Mouse (Mus musculus): ENCODE data around the gene Dusp22. TPM values are rescaled to one million over a fixed set of nuclear protein-coding genes. Genes with fewer than 3 reads are reported as not detected.

The Dusp22 gene
- polyA plus RNA-seq, 1 experiment from 2014 or later = 23.6 TPM

DNA sequence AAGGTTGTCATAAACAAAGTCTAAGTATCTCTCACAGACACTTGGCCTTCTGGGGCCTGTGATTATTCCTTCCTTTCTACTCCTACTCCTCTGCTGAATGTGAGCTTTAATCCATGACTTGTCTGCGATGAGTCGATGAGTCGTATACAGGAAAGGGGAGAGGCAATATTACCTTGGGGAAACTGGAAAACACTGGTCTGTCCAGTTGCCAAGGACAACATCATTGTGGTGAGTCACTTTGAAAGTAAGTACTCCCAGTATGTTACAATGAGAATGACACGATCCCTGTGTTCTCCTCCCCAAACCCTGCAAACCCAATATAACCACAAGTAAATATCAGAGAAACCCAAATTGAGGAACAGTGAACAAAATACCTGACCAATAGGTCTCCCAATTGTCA, 17.7 kb upstream of the Dusp22 start:
- no peak overlapping the region for H3K27ac ChIP-seq (ENCODE audit: low read length)
- WGBS = 73% methylated on average over 4 of the region's 4 CpGs
- no peak for ATAC-seq (ENCODE audit: low read depth)
- H3K4me1 ChIP-seq (replicated peaks; ENCODE audit: control insufficient read depth, insufficient read depth, low read length) = no peaks in the 10 kb centered on the region
- no peak overlapping the region for H3K9ac ChIP-seq (ENCODE audit: low read length)
- no peaks in the 10 kb centered on the region for H3K36me3 ChIP-seq (ENCODE audit: control insufficient read depth, insufficient read depth, low read length)
- H3K4me3 ChIP-seq (ENCODE audit: low read length) = no peak overlapping the region
- H3K9me3 ChIP-seq (ENCODE audit: control insufficient read depth, low read length) = no peaks in the 10 kb centered on the region
- H3K27me3 ChIP-seq (ENCODE audit: control insufficient read depth, insufficient read depth, low read depth, low read length) = no peaks in the 10 kb centered on the region
- no peak overlapping the region for H3K4me2 ChIP-seq (ENCODE audit: low read depth, low read length)

DNA sequence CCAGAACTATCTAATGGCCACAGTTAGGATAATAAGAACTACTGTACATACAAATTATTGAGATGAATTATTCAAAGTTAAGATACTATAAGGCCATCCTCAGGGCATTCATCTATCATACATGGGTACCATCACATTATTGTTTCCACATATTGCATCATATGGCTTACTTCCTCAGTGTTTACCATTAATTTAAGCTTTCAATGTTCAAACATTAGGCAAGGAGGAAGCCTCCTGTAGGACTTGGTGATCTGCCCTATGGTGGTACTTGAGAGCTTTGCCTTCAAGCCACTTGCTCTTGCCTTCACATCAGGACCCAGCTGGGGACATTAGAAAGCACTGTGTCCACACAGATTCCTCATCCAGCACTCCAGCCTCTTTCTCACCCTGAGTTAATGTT, 11.3 kb upstream of the Dusp22 start:
- H3K27me3 ChIP-seq (ENCODE audit: control insufficient read depth, insufficient read depth, low read depth, low read length) = no peaks in the 10 kb centered on the region
- no peaks in the 10 kb centered on the region for H3K4me1 ChIP-seq (replicated peaks; ENCODE audit: control insufficient read depth, insufficient read depth, low read length)
- H3K9me3 ChIP-seq (ENCODE audit: control insufficient read depth, low read length) = no peaks in the 10 kb centered on the region
- ATAC-seq (ENCODE audit: low read depth) = no peak
- H3K4me3 ChIP-seq (ENCODE audit: low read length) = no peak overlapping the region
- H3K4me2 ChIP-seq (ENCODE audit: low read depth, low read length) = no peak overlapping the region
- H3K27ac ChIP-seq (ENCODE audit: low read length) = no peak overlapping the region
- no peaks in the 10 kb centered on the region for H3K36me3 ChIP-seq (ENCODE audit: control insufficient read depth, insufficient read depth, low read length)
- H3K9ac ChIP-seq (ENCODE audit: low read length) = no peak overlapping the region

DNA sequence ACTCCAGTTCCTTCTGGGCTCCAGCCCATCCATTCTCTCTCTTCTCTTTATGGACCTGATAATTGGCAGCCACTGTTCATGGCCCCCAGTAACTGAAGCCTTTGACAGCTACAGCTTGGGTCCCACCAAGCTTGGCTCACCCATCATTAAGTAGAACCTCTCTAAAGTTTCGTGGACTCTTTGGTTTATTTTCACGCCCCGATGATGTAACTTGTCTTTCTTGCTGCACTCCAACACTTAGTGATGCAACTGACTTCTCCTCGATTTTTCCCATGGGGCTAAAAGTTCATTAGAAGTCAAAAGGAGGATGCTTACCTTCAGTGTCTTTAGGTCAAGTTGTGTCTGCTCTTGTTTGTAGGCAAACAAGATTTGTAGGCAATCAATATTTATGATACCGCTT, 10.6 kb upstream of the Dusp22 start:
- H3K27ac ChIP-seq (ENCODE audit: low read length) = no peak overlapping the region
- no peak overlapping the region for H3K4me2 ChIP-seq (ENCODE audit: low read depth, low read length)
- 85% methylated on average over 5 of the region's 5 CpGs for WGBS
- H3K9me3 ChIP-seq (ENCODE audit: control insufficient read depth, low read length) = no peaks in the 10 kb centered on the region
- no peak overlapping the region for H3K9ac ChIP-seq (ENCODE audit: low read length)
- H3K36me3 ChIP-seq (ENCODE audit: control insufficient read depth, insufficient read depth, low read length) = no peaks in the 10 kb centered on the region
- ATAC-seq (ENCODE audit: low read depth) = no peak
- no peaks in the 10 kb centered on the region for H3K4me1 ChIP-seq (replicated peaks; ENCODE audit: control insufficient read depth, insufficient read depth, low read length)
- H3K27me3 ChIP-seq (ENCODE audit: control insufficient read depth, insufficient read depth, low read depth, low read length) = no peaks in the 10 kb centered on the region
- H3K4me3 ChIP-seq (ENCODE audit: low read length) = no peak overlapping the region

DNA sequence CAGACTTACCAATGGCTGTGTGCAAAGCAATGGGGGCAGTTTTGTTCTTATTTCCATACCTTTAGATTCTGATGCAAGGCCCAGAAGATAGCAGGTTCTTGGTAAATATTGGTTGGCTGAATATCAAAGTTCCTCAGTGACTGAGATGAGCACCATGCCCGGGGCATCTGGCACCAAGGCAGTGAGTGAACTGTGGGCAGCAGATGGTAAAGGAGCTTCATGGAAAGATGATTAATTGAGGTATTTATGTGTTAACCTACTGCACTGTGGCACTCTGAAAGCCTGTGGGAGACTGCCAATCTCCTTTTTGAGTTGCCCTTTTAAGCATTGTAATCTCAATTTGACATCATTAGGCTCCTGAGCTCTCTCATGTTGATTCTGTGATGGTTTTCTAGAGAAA, 9.1 kb upstream of the Dusp22 start:
- H3K4me2 ChIP-seq (ENCODE audit: low read depth, low read length) = no peak overlapping the region
- H3K27ac ChIP-seq (ENCODE audit: low read length) = no peak overlapping the region
- H3K9ac ChIP-seq (ENCODE audit: low read length) = no peak overlapping the region
- no peak for ATAC-seq (ENCODE audit: low read depth)
- no peaks in the 10 kb centered on the region for H3K9me3 ChIP-seq (ENCODE audit: control insufficient read depth, low read length)
- H3K4me3 ChIP-seq (ENCODE audit: low read length) = no peak overlapping the region
- no peaks in the 10 kb centered on the region for H3K4me1 ChIP-seq (replicated peaks; ENCODE audit: control insufficient read depth, insufficient read depth, low read length)
- H3K27me3 ChIP-seq (ENCODE audit: control insufficient read depth, insufficient read depth, low read depth, low read length) = no peaks in the 10 kb centered on the region
- WGBS = 72% methylated on average over 1 of the region's 1 CpGs
- no peaks in the 10 kb centered on the region for H3K36me3 ChIP-seq (ENCODE audit: control insufficient read depth, insufficient read depth, low read length)

DNA sequence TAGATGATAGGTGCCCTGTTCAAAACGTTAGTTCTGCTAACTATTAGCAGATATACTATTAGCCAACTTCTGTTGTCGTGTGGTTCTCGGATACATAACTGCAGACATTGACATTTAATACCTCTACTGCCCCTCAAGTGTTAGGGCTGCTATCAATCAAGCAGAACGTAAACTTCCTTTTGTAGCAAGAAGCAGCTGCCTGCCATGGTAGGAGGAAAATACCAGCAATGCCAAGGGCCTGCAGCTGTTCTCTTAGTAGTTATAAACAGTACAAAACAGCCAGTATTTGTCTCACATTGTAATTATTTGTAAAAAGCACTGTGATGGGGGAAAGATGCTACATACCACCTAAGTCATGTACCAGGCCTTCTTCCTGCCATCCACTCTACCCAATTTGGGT, 6.7 kb upstream of the Dusp22 start:
- Histone ChIP-seq H3K27me3 (ENCODE audit: control insufficient read depth, insufficient read depth, low read depth, low read length) (no peaks in the 10 kb centered on the region), H3K9ac (ENCODE audit: low read length) (no peak overlapping the region), H3K36me3 (ENCODE audit: control insufficient read depth, insufficient read depth, low read length) (no peaks in the 10 kb centered on the region), H3K4me3 (ENCODE audit: low read length) (no peak overlapping the region), H3K9me3 (ENCODE audit: control insufficient read depth, low read length) (no peaks in the 10 kb centered on the region), H3K4me1 (replicated peaks; ENCODE audit: control insufficient read depth, insufficient read depth, low read length) (no peaks in the 10 kb centered on the region), H3K27ac (ENCODE audit: low read length) (no peak overlapping the region), H3K4me2 (ENCODE audit: low read depth, low read length) (no peak overlapping the region)
- 22% methylated on average over 4 of the region's 4 CpGs for WGBS
- ATAC-seq (ENCODE audit: low read depth) = no peak

DNA sequence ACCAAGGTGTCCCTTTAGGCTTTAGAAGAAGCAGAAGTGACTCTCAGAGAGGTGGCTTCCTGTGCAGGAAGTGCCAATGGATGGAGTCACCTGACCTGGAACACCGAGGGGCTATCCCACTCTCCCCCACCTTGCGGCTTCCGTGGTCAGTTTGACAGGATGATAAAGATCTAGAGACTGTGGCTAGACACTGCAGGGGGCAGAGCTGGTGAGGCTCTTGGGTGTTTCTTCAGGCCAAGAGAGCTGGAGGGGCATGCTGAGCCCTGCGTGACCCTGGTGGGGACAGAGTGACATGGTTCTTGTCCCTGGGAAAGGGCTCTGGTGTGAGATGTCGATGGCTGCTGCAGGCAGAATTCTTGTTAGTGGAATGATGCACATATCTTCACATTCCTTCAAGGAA, 5.3 kb upstream of the Dusp22 start:
- H3K4me2 ChIP-seq (ENCODE audit: low read depth, low read length) = no peak overlapping the region
- ATAC-seq (ENCODE audit: low read depth) = no peak
- H3K4me3 ChIP-seq (ENCODE audit: low read length) = no peak overlapping the region
- H3K27ac ChIP-seq (ENCODE audit: low read length) = no peak overlapping the region
- 46% methylated on average over 5 of the region's 5 CpGs for WGBS
- H3K9me3 ChIP-seq (ENCODE audit: control insufficient read depth, low read length) = no peaks in the 10 kb centered on the region
- no peaks in the 10 kb centered on the region for H3K27me3 ChIP-seq (ENCODE audit: control insufficient read depth, insufficient read depth, low read depth, low read length)
- H3K9ac ChIP-seq (ENCODE audit: low read length) = no peak overlapping the region
- 0 out of 2 replicates have a peak, but pooled peaks cover 3% of the 10 kb centered on the region for H3K4me1 ChIP-seq (replicated peaks; ENCODE audit: control insufficient read depth, insufficient read depth, low read length)
- H3K36me3 ChIP-seq (ENCODE audit: control insufficient read depth, insufficient read depth, low read length) = no peaks in the 10 kb centered on the region

DNA sequence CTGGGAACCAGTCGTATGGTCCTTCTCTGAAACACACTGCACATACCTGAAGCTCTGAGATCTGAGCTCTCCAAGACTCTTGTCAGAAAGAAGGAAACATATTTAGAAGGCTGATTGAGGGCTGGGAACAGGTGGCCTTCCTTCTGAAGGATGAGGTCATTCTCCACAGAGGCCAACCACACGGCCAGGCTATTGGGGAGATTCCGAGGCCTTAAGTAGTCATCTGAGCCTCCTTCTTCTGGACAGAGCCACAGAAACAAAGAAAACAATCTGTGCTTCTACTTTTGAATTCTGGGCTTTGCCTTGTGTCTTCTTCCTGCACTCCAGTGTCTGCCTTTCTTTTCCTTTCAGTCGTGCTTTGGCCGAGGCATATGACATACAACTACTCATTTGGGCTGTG, 2.9 kb upstream of the Dusp22 start:
- Histone ChIP-seq H3K9ac (ENCODE audit: low read length) (no peak overlapping the region), H3K4me2 (ENCODE audit: low read depth, low read length) (no peak overlapping the region), H3K4me1 (replicated peaks; ENCODE audit: control insufficient read depth, insufficient read depth, low read length) (0 out of 2 replicates have a peak, but pooled peaks cover 3% of the 10 kb centered on the region), H3K27me3 (ENCODE audit: control insufficient read depth, insufficient read depth, low read depth, low read length) (no peaks in the 10 kb centered on the region), H3K36me3 (ENCODE audit: control insufficient read depth, insufficient read depth, low read length) (no peaks in the 10 kb centered on the region), H3K4me3 (ENCODE audit: low read length) (no peak overlapping the region), H3K27ac (ENCODE audit: low read length) (no peak overlapping the region), H3K9me3 (ENCODE audit: control insufficient read depth, low read length) (no peaks in the 10 kb centered on the region)
- no peak for ATAC-seq (ENCODE audit: low read depth)
- 51% methylated on average over 5 of the region's 5 CpGs for WGBS

DNA sequence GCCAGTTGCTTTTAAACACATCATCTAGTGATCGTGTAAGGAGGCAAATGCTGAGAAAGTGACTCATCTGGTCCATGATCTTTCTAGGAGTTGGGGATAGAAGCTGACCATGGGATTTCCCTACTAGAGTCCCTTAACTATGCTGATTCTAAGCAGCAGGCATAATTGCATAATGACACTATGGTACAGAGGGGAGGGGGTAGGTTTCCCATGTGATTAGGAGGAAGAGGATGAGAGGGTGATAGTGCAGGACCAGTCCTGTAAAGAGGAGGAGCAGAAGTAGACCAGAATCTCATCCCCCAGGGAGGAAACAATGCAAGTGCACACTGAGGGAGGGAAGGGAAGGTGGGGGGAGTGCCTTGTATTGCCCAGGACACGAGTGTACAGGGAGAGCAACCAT, 2.0 kb upstream of the Dusp22 start:
- 60% methylated on average over 2 of the region's 2 CpGs for WGBS
- Histone ChIP-seq H3K27ac (ENCODE audit: low read length) (no peak overlapping the region), H3K9ac (ENCODE audit: low read length) (no peak overlapping the region), H3K27me3 (ENCODE audit: control insufficient read depth, insufficient read depth, low read depth, low read length) (no peaks in the 10 kb centered on the region), H3K4me3 (ENCODE audit: low read length) (no peak overlapping the region), H3K4me1 (replicated peaks; ENCODE audit: control insufficient read depth, insufficient read depth, low read length) (0 out of 2 replicates have a peak, but pooled peaks cover 3% of the 10 kb centered on the region), H3K36me3 (ENCODE audit: control insufficient read depth, insufficient read depth, low read length) (no peaks in the 10 kb centered on the region), H3K4me2 (ENCODE audit: low read depth, low read length) (no peak overlapping the region), H3K9me3 (ENCODE audit: control insufficient read depth, low read length) (no peaks in the 10 kb centered on the region)
- no peak for ATAC-seq (ENCODE audit: low read depth)

DNA sequence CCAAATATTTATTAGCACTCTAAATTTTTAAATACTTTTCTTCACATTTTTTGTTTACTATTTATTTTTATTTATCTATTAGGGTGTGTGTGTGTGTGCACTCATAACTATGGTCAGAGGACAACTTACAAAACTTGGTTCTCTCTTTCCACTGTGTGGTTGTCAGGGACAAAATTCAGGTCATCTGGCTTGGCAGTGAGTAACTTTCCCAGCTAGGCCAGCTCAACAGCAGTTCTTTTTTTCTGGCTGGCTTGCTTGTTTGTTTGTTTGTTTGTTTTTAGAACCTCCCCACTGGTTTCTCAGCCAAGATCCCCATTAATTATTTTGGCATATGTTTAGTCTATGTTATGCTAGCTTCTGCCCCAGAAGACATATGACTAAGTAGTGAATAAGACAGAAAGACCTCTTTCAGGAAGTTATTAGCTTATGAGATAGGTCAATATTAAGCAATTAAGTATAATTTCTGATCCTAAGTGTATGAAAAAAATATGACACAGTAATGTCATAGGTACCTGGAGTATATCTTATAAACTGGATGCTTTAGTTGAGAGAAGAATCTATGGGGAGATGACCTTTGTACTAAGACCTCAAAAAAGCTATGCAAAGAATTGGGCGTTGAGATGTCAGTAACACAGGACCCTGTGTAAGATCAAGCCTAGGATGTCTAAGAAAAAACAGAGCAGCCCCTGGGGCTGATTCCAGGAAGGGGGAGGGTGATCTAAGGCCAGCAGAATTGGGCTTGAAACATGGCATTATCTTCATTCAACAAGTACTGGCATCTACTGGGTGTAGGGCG, 1.4 kb upstream of the Dusp22 start:
- ATAC-seq (ENCODE audit: low read depth) = no peak
- no peak overlapping the region for H3K27ac ChIP-seq (ENCODE audit: low read length)

More for the DNA sequence above, 1.4 kb upstream of the Dusp22 start:
- Histone ChIP-seq H3K36me3 (ENCODE audit: control insufficient read depth, insufficient read depth, low read length) (no peaks in the 10 kb centered on the region), H3K9me3 (ENCODE audit: control insufficient read depth, low read length) (no peaks in the 10 kb centered on the region), H3K4me2 (ENCODE audit: low read depth, low read length) (no peak overlapping the region), H3K27me3 (ENCODE audit: control insufficient read depth, insufficient read depth, low read depth, low read length) (no peaks in the 10 kb centered on the region), H3K4me3 (ENCODE audit: low read length) (no peak overlapping the region), H3K4me1 (replicated peaks; ENCODE audit: control insufficient read depth, insufficient read depth, low read length) (0 out of 2 replicates have a peak, but pooled peaks cover 3% of the 10 kb centered on the region), H3K9ac (ENCODE audit: low read length) (no peak overlapping the region)
- 84% methylated on average over 2 of the region's 2 CpGs for WGBS
